Mouse (Mus musculus): ENCODE data around the gene Bach2. TPM values are rescaled to one million over a fixed set of nuclear protein-coding genes. Genes with fewer than 3 reads are reported as not detected.

Gene Bach2
- total and polyA plus RNA-seq, 2 experiments from 2014 or later, result 16.0 to 19.0 TPM

DNA sequence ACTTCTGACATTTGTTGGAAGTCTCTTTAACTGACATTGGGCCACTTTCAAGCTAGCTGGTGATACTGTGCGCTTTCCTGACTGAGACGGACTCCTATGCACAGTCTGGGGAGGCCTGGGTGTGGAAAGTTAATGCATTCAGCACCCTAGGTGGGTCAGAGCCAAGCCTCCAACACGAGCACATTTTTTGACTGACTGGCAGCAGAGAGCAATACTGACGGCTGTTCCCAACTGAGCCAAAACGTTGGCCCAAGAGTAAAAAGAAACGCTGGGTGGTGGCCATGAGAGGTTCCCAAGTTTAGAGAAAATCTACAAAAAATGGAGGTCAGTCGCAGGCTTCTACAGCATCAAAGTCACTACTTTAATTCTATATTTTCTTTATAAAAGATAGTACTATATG is 272.3 kb downstream of the Bach2 start:
- ATAC-seq, result peak; percentile 42
- 38% methylated on average over 7 of the region's 7 CpGs for WGBS
- Histone ChIP-seq H3K4me2 (ENCODE audit: low read depth) (no peak overlapping the region), H3K36me3 (ENCODE audit: insufficient read depth) (no peaks in the 10 kb centered on the region), H3K4me1 (ENCODE audit: insufficient read depth) (peaks cover 27% of the 10 kb centered on the region), H3K9ac (no peak overlapping the region), H3K4me3 (ENCODE audit: low read depth, low read length) (no peak overlapping the region), H3K27ac (ENCODE audit: low read depth, low read length) (peak overlapping the region; percentile 45), H3K27me3 (ENCODE audit: insufficient read depth, low read length) (no peaks in the 10 kb centered on the region), H3K9me3 (ENCODE audit: low read length) (no peaks in the 10 kb centered on the region)
- DNase-seq, result peak; percentile 33
- no peak for TF ChIP-seq CTCF (IDR thresholded peaks at IDR 0.05; ENCODE audit: low read depth)

DNA sequence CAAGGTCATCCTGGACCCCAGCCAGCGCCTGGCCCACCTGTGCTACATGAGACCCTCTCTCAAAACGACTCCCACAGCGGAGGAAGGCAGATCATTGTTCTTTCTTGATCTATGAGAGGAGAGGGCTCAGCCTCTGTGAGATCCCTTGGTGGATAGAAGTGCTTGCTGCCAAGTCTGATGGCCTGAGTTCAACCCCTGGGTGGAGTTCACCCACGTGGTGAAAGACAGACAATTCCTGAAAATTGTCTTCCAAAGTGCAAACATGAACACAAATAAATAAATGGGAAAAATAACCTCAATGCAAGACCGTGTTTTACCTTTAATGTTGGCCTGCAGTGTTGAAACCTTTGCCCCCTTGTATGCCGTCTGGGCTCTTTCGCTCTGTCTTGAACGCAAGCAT is 277.5 kb downstream of the Bach2 start:
- Histone ChIP-seq H3K36me3 (ENCODE audit: insufficient read depth) (no peaks in the 10 kb centered on the region), H3K4me3 (ENCODE audit: low read depth, low read length) (no peak overlapping the region), H3K9me3 (ENCODE audit: low read length) (no peaks in the 10 kb centered on the region), H3K4me2 (ENCODE audit: low read depth) (no peak overlapping the region), H3K9ac (no peak overlapping the region), H3K27ac (ENCODE audit: low read depth, low read length) (no peak overlapping the region), H3K27me3 (ENCODE audit: insufficient read depth, low read length) (no peaks in the 10 kb centered on the region), H3K4me1 (ENCODE audit: insufficient read depth) (peaks cover 10% of the 10 kb centered on the region; the same call in 1 of the 2 replicates)
- TF ChIP-seq CTCF (IDR thresholded peaks at IDR 0.05; ENCODE audit: low read depth), result no peak
- DNase-seq, result no peak
- 86% methylated on average over 8 of the region's 8 CpGs for WGBS
- ATAC-seq, result no peak

DNA sequence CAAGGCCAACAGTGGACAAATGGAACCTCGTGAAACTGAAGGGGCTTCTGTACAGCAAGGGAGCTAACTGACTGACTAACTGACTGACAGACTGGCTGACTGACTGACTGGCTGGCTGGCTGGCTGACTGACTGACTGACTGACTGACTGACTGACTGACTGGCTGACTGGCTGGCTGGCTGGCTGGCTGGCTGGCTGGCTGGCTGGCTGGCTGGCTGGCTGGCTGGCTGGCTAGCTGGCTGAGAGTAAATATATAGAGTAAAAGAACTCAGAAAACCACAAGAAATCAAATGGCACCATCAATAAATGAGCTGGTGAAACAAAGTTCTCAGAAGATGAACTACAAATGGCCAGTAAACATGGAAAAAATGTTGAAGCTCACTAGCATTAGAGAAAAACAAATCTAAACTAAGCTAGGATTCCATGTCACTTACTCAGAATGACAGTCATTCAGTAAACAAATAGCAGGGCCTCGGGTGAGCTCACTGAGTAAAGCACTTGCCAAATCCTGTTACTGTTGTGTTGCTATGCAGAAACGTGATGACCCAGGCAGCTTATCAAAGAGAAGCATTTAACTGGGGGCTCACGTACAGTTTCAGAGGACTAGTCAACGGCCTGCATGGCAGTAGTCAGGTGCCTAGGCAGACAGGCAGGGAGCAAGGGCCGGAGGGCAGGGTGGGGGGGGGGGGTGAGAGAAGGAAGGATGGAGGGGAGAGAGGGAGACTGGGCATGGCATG is 280.4 kb downstream of the Bach2 start:
- TF ChIP-seq CTCF (IDR thresholded peaks at IDR 0.05; ENCODE audit: low read depth), result no peak
- ATAC-seq (peak; percentile 49), DNase-seq (no peak)
- no peaks in the 10 kb centered on the region for H3K36me3 ChIP-seq (ENCODE audit: insufficient read depth)
- no peak overlapping the region for H3K9ac ChIP-seq
- WGBS, result 12% methylated on average over 6 of the region's 6 CpGs
- peaks cover 10% of the 10 kb centered on the region; the same call in 1 of the 2 replicates for H3K4me1 ChIP-seq (ENCODE audit: insufficient read depth)
- no peaks in the 10 kb centered on the region for H3K9me3 ChIP-seq (ENCODE audit: low read length)
- no peak overlapping the region for H3K4me2 ChIP-seq (ENCODE audit: low read depth)
- H3K27ac ChIP-seq (ENCODE audit: low read depth, low read length), result no peak overlapping the region
- H3K27me3 ChIP-seq (ENCODE audit: insufficient read depth, low read length), result no peaks in the 10 kb centered on the region
- no peak overlapping the region for H3K4me3 ChIP-seq (ENCODE audit: low read depth, low read length)

DNA sequence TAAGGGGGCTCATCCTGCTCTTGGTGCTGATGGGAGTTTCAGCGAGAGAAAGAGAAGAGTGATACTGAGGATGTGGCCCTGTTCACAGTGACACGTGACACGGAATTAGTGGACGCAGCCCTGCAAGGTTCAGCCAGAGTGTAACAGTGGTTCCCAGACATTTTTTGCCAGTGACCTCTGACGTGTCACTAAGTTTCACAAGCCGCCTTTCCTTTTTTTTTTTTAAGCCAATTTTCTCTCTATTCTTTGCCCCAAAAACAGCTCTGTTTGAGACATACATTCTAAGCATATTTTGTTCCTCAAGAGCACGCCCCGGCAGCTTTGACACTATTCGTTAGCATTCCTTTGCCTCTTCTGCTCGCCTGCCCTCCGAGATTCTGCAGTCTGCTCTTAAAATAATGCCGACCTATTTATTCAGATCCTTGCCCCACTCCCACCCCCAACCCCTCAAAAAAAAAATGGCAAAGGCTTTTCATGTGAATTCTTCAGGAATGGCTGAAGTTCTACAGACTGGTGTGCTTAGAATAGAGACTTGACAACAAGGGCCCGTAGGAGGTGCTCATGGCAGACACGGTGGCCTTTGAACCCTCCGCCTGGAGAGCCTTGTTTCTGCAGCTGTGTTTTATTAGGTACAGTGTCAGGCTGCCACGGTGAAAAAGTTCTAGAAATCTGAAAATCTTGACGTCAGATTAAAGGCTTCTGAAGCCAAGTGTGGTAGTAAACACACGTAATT is 282.2 kb downstream of the Bach2 start:
- Histone ChIP-seq H3K4me1 (ENCODE audit: insufficient read depth) (peaks cover 10% of the 10 kb centered on the region; the same call in 1 of the 2 replicates), H3K9ac (no peak overlapping the region), H3K9me3 (ENCODE audit: low read length) (no peaks in the 10 kb centered on the region), H3K27ac (ENCODE audit: low read depth, low read length) (no peak overlapping the region), H3K27me3 (ENCODE audit: insufficient read depth, low read length) (no peaks in the 10 kb centered on the region), H3K36me3 (ENCODE audit: insufficient read depth) (no peaks in the 10 kb centered on the region), H3K4me2 (ENCODE audit: low read depth) (no peak overlapping the region), H3K4me3 (ENCODE audit: low read depth, low read length) (no peak overlapping the region)
- DNase-seq (no peak), ATAC-seq (no peak)
- TF ChIP-seq CTCF (IDR thresholded peaks at IDR 0.05; ENCODE audit: low read depth), result no peak
- 30% methylated on average over 18 of the region's 18 CpGs for WGBS

DNA sequence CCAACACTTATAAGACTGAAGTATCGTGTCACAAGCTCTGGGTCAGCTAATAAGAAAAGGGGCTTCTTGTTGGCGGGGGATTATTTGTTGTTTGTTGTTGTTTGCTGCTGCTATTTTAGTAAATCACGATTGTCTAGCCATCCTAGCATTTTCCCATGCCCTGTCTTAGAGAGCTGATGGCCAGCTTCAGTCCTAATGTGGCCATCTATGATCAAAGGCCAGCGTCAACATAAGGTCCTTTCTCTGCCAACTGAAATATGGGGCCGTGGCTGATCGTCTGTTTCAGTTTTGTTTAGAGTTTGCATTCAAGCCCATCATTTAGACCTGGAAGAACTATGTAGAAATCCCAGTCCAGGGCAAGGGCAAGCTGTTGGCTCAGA is 282.7 kb downstream of the Bach2 start:
- Histone ChIP-seq H3K9me3 (ENCODE audit: low read length) (no peaks in the 10 kb centered on the region), H3K4me2 (ENCODE audit: low read depth) (no peak overlapping the region), H3K27me3 (ENCODE audit: insufficient read depth, low read length) (no peaks in the 10 kb centered on the region), H3K4me1 (ENCODE audit: insufficient read depth) (peaks cover 10% of the 10 kb centered on the region; the same call in 1 of the 2 replicates), H3K4me3 (ENCODE audit: low read depth, low read length) (no peak overlapping the region), H3K36me3 (ENCODE audit: insufficient read depth) (no peaks in the 10 kb centered on the region), H3K27ac (ENCODE audit: low read depth, low read length) (no peak overlapping the region), H3K9ac (no peak overlapping the region)
- DNase-seq, result no peak
- no peak for ATAC-seq
- 44% methylated on average over 6 of the region's 6 CpGs for WGBS
- TF ChIP-seq CTCF (IDR thresholded peaks at IDR 0.05; ENCODE audit: low read depth), result no peak

DNA sequence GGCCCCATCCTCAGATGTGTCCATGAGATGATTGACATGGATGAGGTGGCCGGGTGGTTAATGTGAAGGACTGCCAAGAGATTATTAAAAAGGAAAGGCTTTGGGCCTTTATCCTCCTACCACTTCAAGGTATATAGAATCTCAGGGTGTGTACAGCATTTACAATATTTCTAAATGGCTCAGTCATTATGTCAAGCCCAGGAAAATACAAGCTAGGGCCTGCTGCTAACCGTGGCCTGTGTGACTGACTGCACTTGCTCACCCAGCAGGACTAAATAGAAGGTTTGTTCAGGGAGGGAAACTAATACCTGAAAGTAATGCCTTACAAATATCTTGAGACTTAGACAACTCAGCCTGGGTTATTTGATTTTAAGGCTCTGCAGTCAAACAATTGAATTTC is 283.4 kb downstream of the Bach2 start:
- H3K27ac ChIP-seq (ENCODE audit: low read depth, low read length), result no peak overlapping the region
- no peak overlapping the region for H3K4me3 ChIP-seq (ENCODE audit: low read depth, low read length)
- H3K9ac ChIP-seq, result no peak overlapping the region
- no peaks in the 10 kb centered on the region for H3K36me3 ChIP-seq (ENCODE audit: insufficient read depth)
- H3K4me2 ChIP-seq (ENCODE audit: low read depth), result no peak overlapping the region
- ATAC-seq (no peak), DNase-seq (no peak)
- H3K4me1 ChIP-seq (ENCODE audit: insufficient read depth), result peaks cover 10% of the 10 kb centered on the region; the same call in 1 of the 2 replicates
- WGBS, result 36% methylated on average over 2 of the region's 2 CpGs
- no peak for TF ChIP-seq CTCF (IDR thresholded peaks at IDR 0.05; ENCODE audit: low read depth)
- no peaks in the 10 kb centered on the region for H3K27me3 ChIP-seq (ENCODE audit: insufficient read depth, low read length)
- no peaks in the 10 kb centered on the region for H3K9me3 ChIP-seq (ENCODE audit: low read length)

DNA sequence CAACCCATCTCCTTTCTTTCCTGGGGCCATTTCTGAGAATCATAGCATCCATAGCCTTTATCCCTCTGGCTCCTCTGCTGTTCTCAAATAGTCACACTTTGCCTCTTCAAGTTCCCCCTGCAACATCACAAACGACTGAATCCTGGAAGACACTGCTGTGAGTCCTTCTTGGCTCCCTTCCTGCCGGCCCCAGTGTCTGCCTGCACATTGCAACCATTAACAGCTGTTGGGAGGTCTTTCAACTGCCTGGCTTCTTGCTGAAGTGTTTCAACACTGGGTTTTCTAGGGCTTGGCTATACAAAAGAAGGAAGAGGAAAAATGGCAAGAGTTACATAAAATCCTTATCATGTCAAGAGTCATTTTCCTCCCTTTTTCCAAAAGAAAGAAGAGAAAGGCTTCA is 285.7 kb downstream of the Bach2 start:
- DNase-seq (no peak), ATAC-seq (no peak)
- H3K27ac ChIP-seq (ENCODE audit: low read depth, low read length), result no peak overlapping the region
- TF ChIP-seq CTCF (IDR thresholded peaks at IDR 0.05; ENCODE audit: low read depth), result no peak
- no peak overlapping the region for H3K4me3 ChIP-seq (ENCODE audit: low read depth, low read length)
- peaks cover 5% of the 10 kb centered on the region; the same call in 1 of the 2 replicates for H3K4me1 ChIP-seq (ENCODE audit: insufficient read depth)
- H3K9me3 ChIP-seq (ENCODE audit: low read length), result no peaks in the 10 kb centered on the region
- no peaks in the 10 kb centered on the region for H3K27me3 ChIP-seq (ENCODE audit: insufficient read depth, low read length)
- 29% methylated on average over 2 of the region's 2 CpGs for WGBS
- no peaks in the 10 kb centered on the region for H3K36me3 ChIP-seq (ENCODE audit: insufficient read depth)
- no peak overlapping the region for H3K4me2 ChIP-seq (ENCODE audit: low read depth)
- H3K9ac ChIP-seq, result no peak overlapping the region
